Mouse (Mus musculus) kidney, adult 9 months (tissue): ENCODE measurements at regions not wholly inside any gene's neighbourhood (a gene's known extent, or its start where the extent isn't known, plus 50 kb on each side); places are given as distances from the start of the nearest gene placed in this dataset.

Source experiments
- DNase-seq: peaks from one replicate; pipeline ENCODE4 v3.0.0; 2022

GRCm38 (mm10) chr6:11404101-11404500, 503.2 kb downstream of the Ndufa4 start:
- no peak for DNase-seq

GRCm38 (mm10) chr6:11359088-11359487, 548.2 kb downstream of the Ndufa4 start:
- no peak for DNase-seq

- DNase-seq = no peak
Observed at GRCm38 (mm10) chr6:11353599-11353998, 553.7 kb downstream of the Ndufa4 start.

- no peak for DNase-seq
Observed at GRCm38 (mm10) chr6:11334137-11334536, 573.2 kb downstream of the Ndufa4 start.

GRCm38 (mm10) chr6:11313744-11314143, 593.6 kb downstream of the Ndufa4 start:
- DNase-seq = no peak

GRCm38 (mm10) chr6:11305979-11306534, 601.2 kb downstream of the Ndufa4 start:
- DNase-seq = no peak

- DNase-seq = peak; percentile 6
Observed at GRCm38 (mm10) chr6:11283990-11284389, 623.3 kb downstream of the Ndufa4 start.

GRCm38 (mm10) chr6:11275214-11275613, 632.1 kb downstream of the Ndufa4 start:
- DNase-seq = no peak
